Mouse (Mus musculus): ENCODE data around the gene Btbd8.

The Btbd8 gene

DNA sequence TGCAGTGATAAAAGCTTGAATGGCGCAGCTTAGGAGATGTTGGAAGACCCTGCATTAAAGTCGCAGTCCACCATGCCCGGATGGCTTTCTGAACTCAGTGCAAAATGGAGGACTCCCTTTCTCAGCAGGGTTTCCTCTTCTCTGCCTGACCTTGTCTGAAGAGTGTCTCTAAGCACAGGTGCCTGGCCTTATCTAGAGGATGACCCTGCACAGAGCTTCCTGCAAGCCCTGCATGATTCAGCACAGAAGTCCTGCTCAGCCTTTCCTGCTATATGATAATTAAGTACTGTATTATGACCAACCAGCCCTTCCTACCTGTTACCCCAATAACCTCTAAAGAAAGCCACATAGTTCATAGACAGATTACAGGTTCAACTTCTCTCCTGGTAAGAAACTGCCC lies 77.7 kb downstream of the Btbd8 start:
- no peak for DNase-seq (ENCODE audit: extremely low read depth, low read depth, low spot score)

DNA sequence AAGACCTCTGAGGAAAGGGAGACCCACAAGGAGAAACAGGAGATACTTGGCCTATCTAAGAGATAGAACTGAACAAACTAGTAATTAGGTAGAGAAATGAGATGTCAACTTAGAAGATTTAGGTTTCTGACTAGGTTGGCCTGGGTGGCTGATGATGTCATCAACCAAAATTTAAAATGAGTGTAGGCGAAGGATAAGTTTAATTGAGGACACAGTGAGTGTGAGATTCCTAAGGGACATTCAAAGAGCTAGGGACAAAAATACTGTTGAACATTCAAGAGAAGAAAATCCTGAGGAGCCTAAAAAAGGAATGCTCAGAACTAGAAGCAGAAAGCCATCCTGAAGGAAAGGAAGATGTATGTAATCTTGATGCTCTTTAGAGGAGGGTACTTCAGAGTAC lies 78.3 kb downstream of the Btbd8 start:
- no peak for DNase-seq (ENCODE audit: extremely low read depth, low read depth, low spot score)

DNA sequence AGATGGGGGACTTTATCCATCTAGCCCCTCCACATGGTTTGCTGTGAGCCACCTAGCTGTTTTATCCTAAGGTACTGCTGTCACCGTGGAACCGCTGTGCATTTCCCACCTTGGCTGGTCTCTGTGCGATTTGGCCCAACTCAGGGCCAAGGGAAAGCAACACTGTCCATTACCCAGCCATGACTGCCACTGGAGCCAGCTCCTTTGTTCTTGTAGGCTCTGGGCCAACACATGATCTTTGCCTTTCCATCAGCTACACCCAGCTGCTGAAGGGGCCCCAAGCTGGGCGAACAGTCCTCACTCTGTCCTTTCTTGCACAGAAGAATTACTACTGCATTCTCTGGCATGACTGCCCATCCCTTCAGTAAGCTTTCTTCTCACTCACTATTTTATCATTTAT lies 80.8 kb downstream of the Btbd8 start:
- DNase-seq (ENCODE audit: extremely low read depth, low read depth, low spot score), result no peak

DNA sequence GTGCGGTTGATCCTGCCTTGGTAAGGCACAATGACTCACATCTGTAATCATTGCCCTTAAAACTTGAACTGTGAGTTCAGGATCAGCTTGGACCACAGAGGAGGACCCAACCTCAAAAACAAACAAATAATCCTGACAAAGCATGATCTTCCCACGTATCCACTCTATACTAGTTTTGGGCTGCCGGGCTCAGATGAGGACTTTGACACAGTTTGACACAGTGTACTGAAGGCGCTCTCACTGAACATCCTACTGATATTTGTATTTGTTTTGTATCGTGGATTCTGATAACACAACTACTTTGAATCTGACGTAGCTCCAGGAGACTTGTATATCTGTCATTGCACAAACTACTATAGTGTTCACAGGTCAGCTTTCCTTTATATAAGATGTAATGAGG lies 83.6 kb downstream of the Btbd8 start:
- no peak for DNase-seq (ENCODE audit: extremely low read depth, low read depth, low spot score)

DNA sequence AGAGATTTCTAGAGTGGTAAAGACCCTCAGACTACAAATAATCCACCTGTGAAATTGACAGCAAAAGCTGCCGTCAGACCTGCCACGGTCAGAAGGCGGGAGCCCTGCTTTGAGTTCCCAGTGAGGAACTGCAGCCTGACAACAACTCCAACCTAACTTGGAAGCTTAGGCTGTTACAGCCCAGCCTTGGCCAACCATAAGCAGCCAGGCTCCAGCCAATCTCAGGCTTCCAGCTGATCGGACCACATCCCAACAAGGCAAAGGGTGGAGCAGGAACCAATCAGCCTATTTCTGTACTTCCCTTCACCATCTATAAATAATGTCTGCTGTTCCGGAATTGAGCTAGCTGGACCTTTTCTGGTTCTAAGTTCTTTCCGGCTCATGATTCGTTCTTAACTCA lies 84.1 kb downstream of the Btbd8 start:
- no peak for DNase-seq (ENCODE audit: extremely low read depth, low read depth, low spot score)

DNA sequence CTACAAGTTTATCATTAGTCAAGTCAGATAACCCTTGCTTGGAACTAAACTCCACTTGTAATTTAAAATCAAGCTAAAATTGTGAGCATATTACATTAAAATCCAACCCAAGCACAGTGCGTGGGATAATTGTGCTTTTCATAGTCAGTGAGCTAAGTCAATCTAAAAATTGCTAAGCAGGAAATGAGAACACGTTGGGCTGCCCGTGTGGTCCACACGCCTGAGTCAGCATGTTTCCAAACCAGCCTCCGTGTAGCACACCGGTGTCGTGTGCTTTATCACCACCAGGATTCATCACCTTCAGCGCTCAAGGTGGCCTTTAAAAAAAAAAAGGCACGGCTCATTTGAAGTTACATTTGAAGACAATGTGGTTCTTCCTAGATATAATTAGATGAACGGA lies 86.5 kb downstream of the Btbd8 start:
- DNase-seq (ENCODE audit: extremely low read depth, low read depth, low spot score), result no peak

DNA sequence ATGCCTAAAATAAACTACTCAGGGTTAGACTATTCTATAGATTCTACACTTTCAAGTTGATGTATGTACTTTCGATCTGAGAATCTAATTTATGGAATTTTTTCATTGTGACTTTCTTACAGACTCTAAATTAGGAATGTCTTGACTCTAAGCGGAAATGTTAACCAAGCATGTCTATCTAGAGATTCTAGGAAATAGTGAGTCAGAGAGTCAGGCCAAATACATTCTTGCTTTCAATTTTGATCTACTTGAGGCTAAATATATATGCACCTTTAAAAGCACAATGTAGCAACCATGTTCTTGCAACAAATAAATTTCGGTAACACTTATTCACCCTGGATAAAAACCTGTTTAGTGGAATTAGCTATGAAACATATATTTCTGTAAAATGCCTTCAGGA lies 91.1 kb downstream of the Btbd8 start:
- no peak for DNase-seq (ENCODE audit: extremely low read depth, low read depth, low spot score)

DNA sequence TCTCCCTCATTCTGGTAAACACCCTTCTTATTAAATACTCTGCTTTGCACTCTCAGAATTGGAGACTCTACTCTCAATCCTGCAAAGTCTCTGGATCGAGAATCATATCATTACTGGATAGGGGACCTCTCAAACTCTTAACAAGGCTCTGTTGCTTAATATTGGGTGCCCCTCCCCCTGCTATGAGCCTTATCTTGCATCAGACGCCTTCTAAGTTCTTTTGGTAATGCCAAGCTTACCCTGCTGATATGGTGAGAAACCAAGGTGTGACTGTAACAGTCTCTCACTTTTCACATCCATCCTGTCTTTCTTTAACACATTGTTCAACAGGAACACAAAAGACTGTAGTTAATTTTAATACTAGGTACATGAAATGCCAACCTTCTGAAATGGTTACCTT lies 95.8 kb downstream of the Btbd8 start:
- DNase-seq (ENCODE audit: extremely low read depth, low read depth, low spot score), result no peak

DNA sequence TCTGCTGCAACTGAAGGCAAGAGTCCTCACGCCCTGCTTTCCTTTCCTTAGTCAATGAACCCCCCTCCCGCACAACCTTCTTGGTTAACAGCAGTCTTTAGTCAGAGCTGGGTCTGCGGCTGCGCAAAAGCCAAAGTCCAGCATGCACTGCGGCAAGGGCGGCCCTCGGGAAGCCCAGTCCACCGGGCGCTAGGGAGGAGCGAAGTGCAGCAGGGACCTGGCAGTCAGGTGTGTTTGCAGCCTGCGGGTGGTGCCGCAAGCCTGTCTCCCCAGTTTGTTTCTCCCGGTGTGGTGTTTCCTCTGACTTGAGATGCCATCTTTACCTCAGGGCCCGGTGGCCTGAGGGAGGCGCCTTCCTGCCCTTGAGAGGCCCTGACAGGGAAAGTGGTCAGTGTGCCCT lies 96.8 kb downstream of the Btbd8 start, which contains the start of gene 1700028K03Rik:
Gene 1700028K03Rik, plus strand, starts transcription at position 129 of the 400 bp plus-strand sequence.
- DNase-seq (ENCODE audit: extremely low read depth, low read depth, low spot score), result no peak

DNA sequence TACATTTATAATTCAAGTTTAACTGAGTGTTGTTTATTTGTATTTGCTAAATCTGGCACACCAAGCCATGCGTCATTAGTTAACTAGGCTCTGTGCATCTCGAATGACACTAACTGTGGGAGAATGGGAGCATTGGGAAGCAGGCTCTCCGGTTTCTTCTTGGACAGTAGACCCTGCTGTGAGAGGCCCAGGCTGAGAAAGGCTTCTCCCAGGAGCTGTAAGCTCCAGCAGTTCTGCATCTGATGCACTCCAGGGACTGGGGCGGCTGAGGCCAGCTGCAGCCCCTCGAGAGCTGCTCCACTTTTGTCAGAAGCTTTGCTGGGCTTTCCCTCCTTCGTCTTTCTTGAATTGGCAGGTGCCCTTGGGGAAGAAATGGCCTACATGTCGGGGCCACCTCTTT lies 103.9 kb downstream of the Btbd8 start:
- DNase-seq (ENCODE audit: extremely low read depth, low read depth, low spot score), result no peak

DNA sequence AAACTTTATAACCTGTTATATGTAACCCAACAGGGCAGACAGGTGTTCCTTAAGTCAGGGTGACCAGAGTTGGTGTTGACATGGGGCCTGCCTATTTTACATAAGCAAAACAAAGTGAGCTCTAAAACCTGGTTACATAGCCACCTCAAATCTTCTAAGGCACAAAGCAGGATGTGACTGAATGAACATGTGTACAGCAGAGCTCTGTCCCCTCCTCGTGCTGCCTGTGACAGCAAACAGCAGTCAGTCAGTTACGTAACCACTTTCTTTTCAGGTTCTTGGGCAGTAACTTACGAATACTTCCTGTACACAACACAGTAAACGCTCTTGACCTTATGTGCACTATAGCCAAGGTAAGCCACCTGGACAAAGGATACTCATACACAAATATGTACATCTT lies 108.1 kb downstream of the Btbd8 start:
- DNase-seq (ENCODE audit: extremely low read depth, low read depth, low spot score), result no peak

DNA sequence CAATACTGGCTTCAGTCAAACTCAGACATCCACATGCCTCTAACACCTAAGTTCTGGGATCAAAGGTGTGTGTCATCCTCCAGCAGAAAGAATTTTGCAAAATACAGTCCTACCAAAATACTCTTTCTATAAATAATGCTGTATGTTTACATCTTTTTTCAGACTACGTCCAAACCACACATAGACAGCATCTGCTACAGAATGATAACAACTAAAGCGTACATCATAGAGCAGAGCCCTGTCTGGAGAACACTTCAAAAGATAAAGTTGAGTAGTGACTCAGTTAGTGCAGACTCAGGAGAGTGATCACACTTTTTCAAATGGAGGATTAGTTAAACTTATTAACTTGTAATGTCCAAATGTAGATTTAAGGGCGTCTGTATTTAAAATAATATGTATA lies 110.2 kb downstream of the Btbd8 start:
- no peak for DNase-seq (ENCODE audit: extremely low read depth, low read depth, low spot score)

DNA sequence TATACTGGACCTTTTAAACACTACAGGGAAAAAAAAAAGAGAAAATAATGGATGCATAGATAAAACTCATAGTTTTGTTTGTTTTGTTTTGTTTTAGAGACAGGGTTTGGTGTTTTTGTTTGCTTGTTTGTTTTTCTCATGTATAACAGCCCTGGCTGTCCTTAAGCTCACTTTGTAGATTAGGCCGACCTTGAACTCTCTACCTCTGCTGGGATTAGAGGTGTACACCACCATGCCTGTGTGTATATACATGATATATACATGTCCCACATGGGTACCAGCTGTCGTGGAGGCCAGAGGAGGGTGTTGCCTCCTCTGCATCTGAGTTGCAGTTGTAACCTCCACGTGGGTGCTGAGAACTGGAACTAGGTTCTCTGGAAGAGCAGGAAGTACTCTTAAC lies 110.6 kb downstream of the Btbd8 start:
- no peak for DNase-seq (ENCODE audit: extremely low read depth, low read depth, low spot score)

DNA sequence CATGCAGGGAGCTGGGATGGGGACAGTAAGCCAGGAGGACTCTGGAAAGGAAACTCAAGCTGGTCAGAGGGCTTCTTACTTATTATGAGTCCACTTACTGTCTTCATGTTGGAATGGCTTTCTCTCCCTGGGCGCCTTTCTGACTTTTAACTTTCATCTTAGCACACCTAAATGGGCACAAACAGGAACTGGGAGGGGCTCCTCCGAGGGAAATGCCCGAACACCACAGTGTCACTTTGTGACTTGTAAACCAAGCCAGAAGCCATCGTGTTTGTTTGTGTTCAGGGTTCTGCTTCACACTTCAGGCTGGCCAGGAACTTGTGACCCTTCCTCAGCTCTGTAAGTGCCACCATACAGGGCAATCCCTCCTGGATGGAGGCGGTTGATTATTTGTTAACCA lies 116.5 kb downstream of the Btbd8 start:
- no peak for DNase-seq (ENCODE audit: extremely low read depth, low read depth, low spot score)

DNA sequence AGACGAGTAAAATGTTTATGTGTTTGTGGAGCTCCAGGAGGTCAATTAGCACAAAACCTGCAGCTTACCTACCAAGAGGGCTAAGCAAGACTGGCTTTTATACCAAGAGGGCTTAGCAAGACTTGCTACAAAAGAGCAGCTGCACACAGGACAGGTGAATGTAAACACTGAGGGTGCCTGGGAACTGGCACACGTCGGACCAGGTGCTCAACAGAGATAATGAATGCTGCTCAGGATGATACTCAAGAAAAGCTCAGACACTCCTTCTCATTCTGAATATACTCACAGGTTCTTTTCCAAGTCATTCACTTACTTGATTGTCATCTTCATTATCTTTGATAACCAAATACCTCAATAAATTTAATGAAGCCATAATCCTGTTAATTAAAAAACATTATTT lies 119.2 kb downstream of the Btbd8 start:
- DNase-seq (ENCODE audit: extremely low read depth, low read depth, low spot score), result no peak
